Mouse (Mus musculus) layer of hippocampus, adult 2 months (tissue): Measurements from ENCODE around the gene Daam2. TPM values are rescaled to one million over a fixed set of nuclear protein-coding genes. Genes with fewer than 3 reads are reported as not detected.

ENCODE experiments used
- DNase-seq, 2 experiments: peaks; one replicate each; pipeline ENCODE4 v3.0.0; 2022; ENCODE audit warnings: low spot score in 2 of 2
- H3K27ac ChIP-seq: fragments of 200-600 bp; 2 replicates; pipeline ENCODE4 v1.8.1; 2022
- H3K4me3 ChIP-seq: fragments of 200-600 bp; 2 replicates; pipeline ENCODE4 v1.8.1; 2022; ENCODE audit warnings: mild to moderate bottlenecking
- CTCF ChIP-seq: fragments of 200-600 bp; conservative IDR thresholded peaks from 2 replicates; pipeline ENCODE4 v1.8.1; 2022; ENCODE audit warnings: antibody characterized with exemption, mild to moderate bottlenecking, moderate library complexity
- total RNA-seq, 2 experiments: library from RNA; stranded (reverse); gene quantifications; 2 replicates each; pipeline ENCODE4 v1.2.3; 2021

Daam2 gene
- total RNA-seq, 2 experiments from 2014 or later, result 61.2 to 66.7 TPM

DNA sequence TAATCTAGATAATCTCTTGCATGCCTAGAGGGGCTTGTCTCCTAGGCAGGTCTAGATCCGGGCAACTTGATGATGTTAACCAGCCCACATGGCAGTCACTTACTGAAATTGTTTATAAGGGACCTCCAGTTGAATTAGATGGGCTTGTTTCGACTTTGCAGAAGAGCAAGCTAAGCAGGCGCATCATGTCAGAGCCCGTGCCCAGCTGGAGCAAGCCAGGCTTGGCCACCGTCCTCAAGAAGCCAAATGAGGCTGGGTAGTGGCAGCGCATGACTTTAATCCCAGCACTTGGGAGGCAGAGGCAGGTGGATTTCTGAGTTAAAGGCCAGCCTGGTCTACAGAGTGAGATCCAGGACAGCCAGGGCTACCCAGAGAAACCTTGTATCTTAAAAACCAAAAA, 133.0 kb downstream of the Daam2 start:
- no peak overlapping the region for H3K4me3 ChIP-seq
- TF ChIP-seq CTCF, result no peak
- H3K27ac ChIP-seq, result no peak overlapping the region
- no peak for DNase-seq

DNA sequence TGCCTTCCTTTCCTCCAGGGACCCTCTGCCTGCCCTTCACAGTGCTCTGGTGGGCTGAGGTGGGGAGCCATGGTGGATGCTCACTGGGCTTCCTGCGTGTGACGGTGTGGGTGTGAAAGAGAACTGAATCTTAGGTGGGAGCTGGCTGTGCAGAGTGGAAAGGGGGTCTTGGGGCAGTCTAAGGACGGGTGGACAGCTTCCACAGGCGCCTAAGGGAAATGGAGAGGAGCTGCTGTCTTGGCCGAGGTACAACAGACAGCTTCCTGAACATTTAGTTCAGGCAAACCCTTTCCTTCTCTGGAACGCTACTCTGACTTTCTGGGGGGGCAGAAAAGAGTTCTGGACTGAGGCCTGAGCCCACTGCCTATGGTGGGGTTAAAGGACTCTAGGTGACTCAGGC, 134.0 kb downstream of the Daam2 start:
- TF ChIP-seq CTCF, result no peak

DNA sequence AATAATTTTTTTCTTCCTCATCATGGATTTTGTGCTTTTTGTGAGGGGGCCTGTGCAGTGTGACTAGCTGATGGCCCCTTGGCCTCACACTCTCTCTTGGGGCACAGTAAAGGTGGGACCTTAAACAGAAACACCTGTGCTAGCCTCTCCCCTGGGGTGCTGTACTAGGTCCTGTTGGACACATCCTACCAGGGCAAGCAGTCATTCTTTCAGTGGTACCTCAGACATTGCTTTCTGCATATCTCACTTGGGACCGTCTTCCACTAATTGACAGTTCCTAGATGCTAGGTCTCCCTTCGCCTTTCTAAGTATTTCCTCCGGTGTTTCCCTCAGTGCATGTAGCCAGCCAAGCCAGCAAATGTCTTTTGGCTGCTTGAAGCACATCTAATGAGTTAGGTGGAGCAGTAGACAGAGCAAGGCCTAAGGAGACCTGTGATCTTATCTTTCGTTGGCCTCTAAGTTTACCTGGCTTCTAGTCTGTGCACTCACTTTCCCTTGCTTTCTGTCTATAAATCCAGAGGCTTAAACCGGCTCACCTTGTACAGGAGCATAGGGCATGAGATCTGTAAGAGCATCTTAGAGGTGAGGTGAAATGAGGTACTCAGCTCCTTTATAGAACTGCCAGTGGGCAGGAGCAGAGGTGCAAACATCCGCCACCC, 134.5 kb downstream of the Daam2 start:
- DNase-seq, result no peak
- no peak for TF ChIP-seq CTCF
- H3K27ac ChIP-seq, result no peak overlapping the region
- peak overlapping the region; percentile 72; the same call in 1 of the 2 replicates for H3K4me3 ChIP-seq

More for the DNA sequence above, 134.0 kb downstream of the Daam2 start:
- no peak for DNase-seq
- no peak overlapping the region for H3K27ac ChIP-seq
- H3K4me3 ChIP-seq, result no peak overlapping the region

DNA sequence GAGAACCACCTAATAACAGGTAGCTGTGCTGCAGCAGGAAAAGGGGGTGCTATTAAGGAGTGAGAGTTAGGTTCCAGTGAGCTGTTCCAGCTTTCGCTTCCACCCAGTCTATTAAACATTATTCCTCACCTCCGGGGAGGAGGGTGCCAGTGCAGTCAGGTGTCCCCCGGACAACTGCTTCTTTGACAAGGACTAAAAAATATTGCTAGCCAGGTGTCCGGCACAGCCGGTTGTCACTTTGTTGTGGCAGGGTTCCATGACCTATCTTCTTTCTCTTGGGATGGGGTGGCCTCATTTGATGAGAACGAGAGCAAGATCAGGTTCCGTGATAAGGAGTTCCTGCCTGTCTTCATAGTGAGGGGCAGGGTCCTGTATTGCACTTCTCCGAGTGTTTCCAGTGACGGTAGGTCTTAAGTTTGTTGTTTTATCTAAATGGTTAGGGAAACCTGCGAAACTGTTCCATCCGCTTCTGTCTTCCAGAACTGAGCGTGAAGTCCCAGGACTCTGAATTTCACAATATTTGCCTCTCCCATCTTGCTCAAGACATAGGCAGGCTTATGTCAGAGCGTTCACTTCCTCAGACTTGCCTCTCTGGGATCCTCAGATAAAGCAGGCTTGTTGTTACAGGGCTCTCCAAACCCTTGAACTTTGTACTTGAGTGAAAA, 135.3 kb downstream of the Daam2 start:
- Histone ChIP-seq H3K4me3 (peak overlapping the region; percentile 72), H3K27ac (peak overlapping the region; percentile 94)
- no peak for DNase-seq
- TF ChIP-seq CTCF, result no peak

DNA sequence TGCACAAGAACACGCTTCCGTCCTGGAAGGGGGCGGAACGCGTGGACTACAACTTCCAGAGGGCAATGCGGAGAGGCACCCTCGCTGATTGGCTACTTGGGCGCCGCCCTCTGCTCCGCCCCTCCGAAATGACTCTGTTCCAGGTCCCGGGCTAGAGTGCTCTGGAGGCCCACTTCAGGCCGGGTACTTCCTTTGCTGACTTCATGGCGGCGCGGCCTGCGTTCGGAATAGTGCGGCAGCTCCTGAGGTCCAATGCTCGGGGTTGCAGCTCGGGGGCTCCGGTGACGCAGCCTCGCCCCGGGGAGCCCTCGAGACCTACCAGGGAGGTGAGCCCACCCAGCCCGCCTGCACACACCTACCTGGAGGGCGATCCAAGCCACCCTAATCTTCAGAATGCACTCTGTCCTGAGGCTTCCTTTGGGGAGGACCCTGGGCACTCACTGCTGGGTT, 135.9 kb downstream of the Daam2 start, which contains the start of gene Mocs1:
Mocs1 (plus strand) TSS at position 124 of the 450 bp plus-strand sequence.
- peak; percentile 92 to 94 for DNase-seq
- H3K4me3 ChIP-seq, result peak within 1 kb of the TSS; percentile 72
- peak within 1 kb of the TSS; percentile 94 for H3K27ac ChIP-seq
- TF ChIP-seq CTCF, result no peak

DNA sequence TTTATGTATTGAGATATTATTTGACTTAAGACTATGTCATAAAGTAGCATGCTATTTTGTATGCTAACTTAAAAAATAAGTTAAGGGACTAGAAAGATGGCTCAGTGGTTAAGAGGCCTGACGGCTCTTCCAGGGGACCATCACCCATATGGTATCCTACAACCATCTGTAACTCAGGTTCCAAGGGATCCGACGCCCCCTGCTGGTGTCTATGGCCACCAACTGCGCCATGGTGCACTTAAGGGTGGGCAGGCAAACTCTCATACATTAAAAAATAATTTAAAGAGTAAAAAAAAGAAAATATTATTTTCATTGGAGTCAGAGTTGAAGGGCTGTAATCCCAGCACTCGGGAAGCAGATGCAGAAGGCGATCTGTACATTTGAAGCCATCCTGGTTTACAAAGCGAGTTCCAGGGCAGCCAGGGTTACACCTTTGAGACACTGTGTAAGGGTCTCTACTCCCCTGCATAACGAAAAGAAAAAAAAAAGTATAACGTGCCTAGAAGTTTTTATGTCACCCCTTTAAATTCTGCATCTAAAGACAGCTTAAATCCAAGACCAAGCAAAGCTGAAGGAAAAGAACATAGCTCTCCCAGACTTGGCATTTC, 136.4 kb downstream of the Daam2 start:
- H3K27ac ChIP-seq, result peak overlapping the region; percentile 49; the same call in 1 of the 2 replicates
- no peak for DNase-seq
- peak overlapping the region; percentile 72 for H3K4me3 ChIP-seq
- peak; percentile 59 for TF ChIP-seq CTCF

DNA sequence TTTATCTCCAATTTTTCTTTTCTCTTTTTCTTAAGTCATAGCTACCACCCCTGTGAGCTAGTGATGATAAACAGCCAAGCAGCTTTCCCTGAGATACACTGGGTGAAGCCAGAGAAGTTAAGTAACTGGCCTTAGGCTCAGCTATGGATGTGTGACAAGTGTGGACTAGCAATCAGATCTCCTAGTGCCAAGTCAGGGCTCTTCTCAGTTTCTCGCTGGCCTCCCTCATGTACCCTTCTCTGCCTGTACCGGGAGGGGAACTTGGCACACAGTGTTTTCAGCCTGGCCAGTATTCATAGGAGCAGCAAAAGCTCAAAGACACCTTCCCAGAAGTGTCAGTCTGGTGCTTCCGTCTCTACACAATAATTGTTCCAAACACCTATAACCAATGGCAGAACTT, 140.3 kb downstream of the Daam2 start:
- Histone ChIP-seq H3K27ac (no peak overlapping the region), H3K4me3 (no peak overlapping the region)
- no peak for TF ChIP-seq CTCF
- no peak for DNase-seq

DNA sequence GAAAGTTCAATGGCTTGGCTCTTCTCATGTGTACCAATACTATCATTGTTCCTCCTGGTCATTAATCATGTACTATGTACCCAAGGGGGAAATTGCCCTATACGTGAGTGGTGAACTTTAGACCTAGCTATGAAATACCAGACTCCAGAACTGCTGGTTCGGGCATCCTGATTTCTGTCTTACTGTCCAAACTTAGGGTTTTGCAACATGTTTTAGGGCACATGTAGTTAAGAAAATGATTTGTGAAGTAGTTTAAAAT, 141.1 kb downstream of the Daam2 start:
- no peak for TF ChIP-seq CTCF
- H3K27ac ChIP-seq, result no peak overlapping the region
- DNase-seq, result no peak
- no peak overlapping the region for H3K4me3 ChIP-seq

DNA sequence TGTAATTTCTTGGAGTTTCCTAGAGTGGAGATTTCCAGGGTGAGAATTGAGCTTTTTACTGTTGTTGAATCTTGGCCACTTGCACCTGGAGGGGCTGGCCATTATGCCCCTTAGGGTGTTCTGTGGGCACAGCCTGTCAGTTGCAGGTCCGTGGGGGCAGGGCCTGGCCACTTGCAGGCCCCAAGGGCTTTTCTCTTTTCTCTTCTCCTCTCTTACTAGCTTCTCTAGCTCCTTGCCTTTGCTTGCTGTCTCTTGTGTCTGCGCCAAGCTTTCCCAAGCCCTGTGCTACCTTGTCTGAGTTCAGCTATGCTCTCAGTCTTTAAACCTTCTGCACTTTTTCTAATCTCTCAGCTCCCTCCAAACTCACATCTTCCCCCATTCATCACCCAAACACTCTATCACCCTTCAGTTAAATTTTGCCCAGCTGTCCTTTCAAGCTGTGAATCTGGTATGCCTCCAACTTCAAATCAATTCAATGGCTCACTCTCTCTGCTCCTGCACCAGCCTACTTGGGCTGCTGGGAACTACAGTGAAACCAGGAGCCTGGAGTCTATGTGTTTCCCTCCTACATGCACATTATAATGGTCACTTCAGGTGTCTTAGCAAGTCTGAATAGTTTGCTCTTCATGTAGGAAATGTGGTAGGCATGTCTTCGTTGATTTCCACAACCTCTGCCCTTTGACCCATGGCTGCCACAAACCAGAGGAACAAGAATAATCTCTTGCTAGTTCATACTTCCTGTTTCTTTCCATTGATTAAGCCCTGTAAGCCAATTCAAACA, 141.7 kb downstream of the Daam2 start:
- H3K27ac ChIP-seq, result peak overlapping the region; percentile 62
- no peak for TF ChIP-seq CTCF
- H3K4me3 ChIP-seq, result no peak overlapping the region
- peak in 1 of 2 experiments; percentile 55 for DNase-seq

DNA sequence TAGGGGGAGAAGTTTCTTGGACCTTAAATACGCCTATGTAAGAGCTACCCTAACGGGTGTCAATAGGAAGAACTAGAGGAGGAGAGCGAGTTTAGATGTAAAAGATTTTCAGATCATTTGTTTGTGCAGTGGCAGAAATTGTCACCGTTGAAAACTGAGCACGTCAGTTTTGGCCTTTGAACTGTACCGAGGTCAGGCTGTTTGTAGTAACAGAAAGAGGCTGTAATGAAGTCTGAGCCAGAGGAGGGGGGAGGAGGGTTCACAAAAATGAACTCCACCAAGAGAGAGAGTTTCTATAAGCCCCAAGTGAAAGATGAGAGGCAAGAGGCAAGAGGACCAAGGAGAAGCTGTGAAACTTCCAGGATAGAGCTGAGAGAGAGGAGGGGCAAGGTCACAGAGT, 144.3 kb downstream of the Daam2 start:
- Histone ChIP-seq H3K27ac (no peak overlapping the region), H3K4me3 (no peak overlapping the region)
- DNase-seq, result no peak
- TF ChIP-seq CTCF, result no peak

DNA sequence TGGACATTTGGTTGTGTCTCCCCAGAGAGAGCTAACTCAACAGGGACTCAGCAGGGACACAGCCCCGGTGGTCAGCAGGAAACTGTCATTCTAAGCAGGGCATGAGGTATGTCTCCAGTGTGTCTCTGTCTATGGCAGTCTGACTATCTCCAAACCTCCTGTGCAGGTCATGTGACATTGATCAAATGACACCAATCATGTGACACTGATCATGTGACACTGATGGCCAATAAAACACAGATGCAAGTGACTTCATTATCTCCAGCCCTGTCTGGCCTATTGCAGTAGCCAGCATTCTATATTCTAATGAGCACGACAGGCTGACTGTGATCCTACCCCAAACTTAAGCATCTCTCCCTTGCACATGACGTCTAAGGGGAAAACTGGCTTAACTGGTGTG, 147.9 kb downstream of the Daam2 start:
- no peak overlapping the region for H3K4me3 ChIP-seq
- TF ChIP-seq CTCF, result no peak
- no peak overlapping the region for H3K27ac ChIP-seq
- no peak for DNase-seq

DNA sequence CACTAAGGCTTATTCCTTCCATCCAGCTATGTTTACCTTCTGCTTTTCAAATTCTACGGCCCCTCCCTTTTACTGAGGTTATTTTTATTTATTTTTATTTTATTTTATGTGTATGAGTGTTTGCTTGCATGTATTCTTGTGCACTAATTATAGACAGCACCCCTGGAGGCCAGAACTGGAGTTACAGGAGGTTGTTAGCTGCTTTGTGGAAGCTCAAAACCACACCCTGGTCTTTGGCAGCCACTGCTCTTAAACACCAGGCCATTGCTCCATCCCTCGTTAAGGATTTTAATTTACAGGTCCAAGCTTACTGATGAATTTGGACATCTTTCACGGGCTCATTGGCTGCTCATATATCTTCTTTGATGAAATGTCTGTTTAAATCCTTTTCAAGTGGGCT, 150.6 kb downstream of the Daam2 start:
- Histone ChIP-seq H3K4me3 (no peak overlapping the region), H3K27ac (no peak overlapping the region)
- TF ChIP-seq CTCF, result peak; percentile 64
- DNase-seq, result no peak

DNA sequence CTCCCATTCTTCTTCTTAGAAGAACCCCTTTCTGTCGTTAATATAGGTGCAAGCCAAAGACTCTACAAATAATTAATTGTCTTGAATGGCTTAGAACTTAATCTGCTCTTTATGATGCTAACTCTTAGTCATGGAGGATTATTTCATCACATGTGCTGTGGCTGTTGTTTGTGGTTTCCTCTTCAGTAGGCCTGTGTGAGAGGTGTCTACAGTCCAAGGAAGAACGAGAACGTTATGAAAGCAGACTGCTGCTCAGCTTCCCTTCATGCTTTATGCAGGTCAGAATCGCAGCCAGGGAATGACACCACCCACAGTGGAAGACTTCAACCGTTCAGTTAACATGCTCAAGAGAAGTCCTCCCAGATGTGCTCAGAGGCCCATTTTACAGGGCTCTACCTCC, 151.2 kb downstream of the Daam2 start:
- no peak for TF ChIP-seq CTCF
- H3K27ac ChIP-seq, result no peak overlapping the region
- no peak for DNase-seq
- H3K4me3 ChIP-seq, result no peak overlapping the region

Other genes with a start within 250 kb of the Daam2 start
- 10 to 100 TPM; 15.0 to 19.9 TPM for gene Mocs1, start 136.0 kb downstream of the Daam2 start, total RNA-seq
- 1 to 10 TPM; 5.0 to 6.1 TPM for gene Kif6, start 50.8 kb upstream of the Daam2 start, total RNA-seq